ENCODE assay signal across 11 mouse cellular contexts in genomic region chr1:135672374-135672773, GRCm38 (mm10). TPM values are rescaled to one million over a fixed set of nuclear protein-coding genes. Genes with fewer than 3 reads are reported as not detected.
A peak's percentile ranks its signal among the peaks of the same experiment; 100 is the strongest.
DNase-seq lines count a peak whose midpoint lies in the region; ATAC-seq and TF ChIP-seq lines count a peak whose summit lies in the region.
"Had no signal": no experiment of that assay in that cellular context is flagged by ENCODE, and none has a peak within 500 bp of the region (broad histone marks: within the 10 kb centered on the region; RNA-seq: fewer than 3 reads in every experiment).

No protein-coding gene starts in this region.

- no peak overlapping the region for H3K4me2 ChIP-seq in heart, embryonic 12.5 days
- no peak overlapping the region for H3K4me2 ChIP-seq in lung, embryonic 14.5 days
- H3K4me2 ChIP-seq in heart, embryonic 16.5 days (ENCODE audit: low read depth, low read length): 0 out of 2 replicates have a peak overlapping the region, but pooled peaks have one; percentile 3

- 0 out of 2 replicates have a peak overlapping the region, but pooled peaks have one; percentile 31 for H3K9ac ChIP-seq in heart, embryonic 12.5 days
- no peak overlapping the region for H3K9ac ChIP-seq in lung, embryonic 14.5 days
- H3K9ac ChIP-seq in heart, embryonic 16.5 days (ENCODE audit: low read length): peak overlapping the region; percentile 26; the same call in 1 of the 2 replicates

- intact Hi-C loops in heart, postnatal 10 days (cut with DNase I): loop anchor here (2.0 kb wide), 1 partner anchor 14 kb away; no protein-coding TSS in a partner anchor

- no peak for ATAC-seq in heart, embryonic 12.5 days (ENCODE audit: insufficient number of reproducible peaks, low FRiP score)
- no peak for ATAC-seq in lung, embryonic 14.5 days (ENCODE audit: insufficient read depth)
- ATAC-seq in heart, embryonic 16.5 days (replicated peaks; ENCODE audit: extremely low read depth, insufficient read depth, low FRiP score): no peak
- ATAC-seq: inflammation-experienced regulatory T-cells, adult 6 months had no signal

- 49% methylated on average over 4 of the region's 4 CpGs for WGBS in heart, embryonic 12.5 days
- 64% methylated on average over 4 of the region's 4 CpGs for whole genome bisulfite sequencing in lung, embryonic 14.5 days
- WGBS in embryonic facial prominence, embryonic 10.5 days: 71% methylated on average over 4 of the region's 4 CpGs
- WGBS in heart, embryonic 16.5 days: 66% methylated on average over 4 of the region's 4 CpGs

- no peaks in the 10 kb centered on the region for H3K9me3 ChIP-seq in heart, embryonic 12.5 days (replicated peaks)
- no peaks in the 10 kb centered on the region for H3K9me3 ChIP-seq in lung, embryonic 14.5 days (ENCODE audit: low read depth, low read length)
- H3K9me3 ChIP-seq in embryonic facial prominence, embryonic 10.5 days: no peaks in the 10 kb centered on the region
- H3K9me3 ChIP-seq in heart, embryonic 16.5 days (replicated peaks; ENCODE audit: control insufficient read depth, low read length): no peaks in the 10 kb centered on the region

- no peak for TF ChIP-seq CTCF in lung, embryonic 14.5 days (IDR thresholded peaks at IDR 0.05; ENCODE audit: low read depth)

- peaks cover 83% of the 10 kb centered on the region for H3K4me1 ChIP-seq in heart, embryonic 12.5 days (replicated peaks)
- H3K4me1 ChIP-seq in lung, embryonic 14.5 days (ENCODE audit: insufficient read depth): peaks cover 12% of the 10 kb centered on the region
- peaks cover 63% of the 10 kb centered on the region for H3K4me1 ChIP-seq in embryonic facial prominence, embryonic 10.5 days
- peaks cover 45% of the 10 kb centered on the region for H3K4me1 ChIP-seq in heart, embryonic 16.5 days (ENCODE audit: control insufficient read depth, insufficient read depth, low read length)

- H3K36me3 ChIP-seq in heart, embryonic 12.5 days: no peaks in the 10 kb centered on the region
- no peaks in the 10 kb centered on the region for H3K36me3 ChIP-seq in lung, embryonic 14.5 days (ENCODE audit: insufficient read depth)
- no peaks in the 10 kb centered on the region for H3K36me3 ChIP-seq in embryonic facial prominence, embryonic 10.5 days (replicated peaks)
- H3K36me3 ChIP-seq in heart, embryonic 16.5 days (ENCODE audit: control insufficient read depth, insufficient read depth): no peaks in the 10 kb centered on the region

- H3K27ac ChIP-seq in heart, embryonic 12.5 days (ENCODE audit: poor library complexity, severe bottlenecking): peak overlapping the region; percentile 64
- H3K27ac ChIP-seq in lung, embryonic 14.5 days (ENCODE audit: low read depth): peak overlapping the region; percentile 65; the same call in 1 of the 2 replicates
- H3K27ac ChIP-seq in embryonic facial prominence, embryonic 10.5 days (replicated peaks): peak overlapping the region; percentile 35; the same call in 1 of the 2 replicates
- peak overlapping the region; percentile 62 for H3K27ac ChIP-seq in heart, embryonic 16.5 days (ENCODE audit: low read length)

- H3K27me3 ChIP-seq in heart, embryonic 12.5 days (replicated peaks): no peaks in the 10 kb centered on the region
- no peaks in the 10 kb centered on the region for H3K27me3 ChIP-seq in lung, embryonic 14.5 days (ENCODE audit: insufficient read depth, low read length)
- H3K27me3 ChIP-seq in embryonic facial prominence, embryonic 10.5 days (replicated peaks; ENCODE audit: low read depth, poor library complexity, severe bottlenecking): peaks cover 9% of the 10 kb centered on the region; the same call in 1 of the 2 replicates
- H3K27me3 ChIP-seq in heart, embryonic 16.5 days (ENCODE audit: control insufficient read depth, insufficient read depth, low read length): no peaks in the 10 kb centered on the region

- no peak overlapping the region for H3K4me3 ChIP-seq in heart, embryonic 12.5 days
- H3K4me3 ChIP-seq in lung, embryonic 14.5 days (ENCODE audit: low read depth, low read length): no peak overlapping the region
- H3K4me3 ChIP-seq in embryonic facial prominence, embryonic 10.5 days: no peak overlapping the region
- H3K4me3 ChIP-seq in heart, embryonic 16.5 days (ENCODE audit: low read length): no peak overlapping the region

- DNase-seq in heart, postnatal 10 days: no peak
- DNase-seq in lung, embryonic 14.5 days: peak; percentile 26
- DNase-seq in lung, postnatal 25 days (ENCODE audit: low spot score): no peak
- no peak for DNase-seq in embryonic facial prominence, embryonic 10.5 days (ENCODE audit: low spot score)
- no peak for DNase-seq in thymus, postnatal 14 days
- no peak for DNase-seq in layer of hippocampus, adult 9-10 months (ENCODE audit: low spot score)
- DNase-seq: adrenal gland, adult 2 months; thymus, adult 18-20 months had no signal

RNA-seq across cellular contexts. Expression of gene Csrp1, which starts 47.5 kb away (rescaled TPM):
- polyA plus RNA-seq in heart, embryonic 12.5 days (2016; fragmentation: Nextera tagmentation; extraction: Ambion mirVana): 266 and 270 TPM in 2 replicates
- 100 to 1,000 TPM; 107 to 117 TPM for total RNA-seq in heart, postnatal 10 days (2021)
- polyA plus RNA-seq in lung, embryonic 14.5 days (2014; fragmentation: Nextera tagmentation; extraction: Ambion mirVana): 271 and 297 TPM in 2 replicates
- 47.4 and 51.9 TPM in 2 replicates for polyA plus RNA-seq in embryonic facial prominence, embryonic 10.5 days (2016; fragmentation: Nextera tagmentation; extraction: Ambion mirVana)
- 160 and 174 TPM in 2 replicates for polyA plus RNA-seq in heart, embryonic 16.5 days (2015; fragmentation: Nextera tagmentation; extraction: Ambion mirVana)
